Mouse (Mus musculus) inflammation-experienced regulatory T-cells, adult 6 months (primary cell): ENCODE results near the gene Cavin2. TPM values are rescaled to one million over a fixed set of nuclear protein-coding genes. Genes with fewer than 3 reads are reported as not detected.

Source experiments
- ATAC-seq: one replicate; pipeline ENCODE4 v1.8.0; 2017
- polyA plus RNA-seq, 3 experiments: library from polyadenylated mRNA; unstranded; fragments of 100-300 nt; shearing (Covaris generic); gene quantifications; one replicate each; pipeline ENCODE4 v1.2.1; 2017

Cavin2 gene
- not detected for polyA plus RNA-seq

- no peak for ATAC-seq
Measured at GRCm38 (mm10) chr1:51288755-51289619, at the start of gene Cavin2. Gene Cavin2, plus strand, starts transcription at chr1:51289126.

DNA sequence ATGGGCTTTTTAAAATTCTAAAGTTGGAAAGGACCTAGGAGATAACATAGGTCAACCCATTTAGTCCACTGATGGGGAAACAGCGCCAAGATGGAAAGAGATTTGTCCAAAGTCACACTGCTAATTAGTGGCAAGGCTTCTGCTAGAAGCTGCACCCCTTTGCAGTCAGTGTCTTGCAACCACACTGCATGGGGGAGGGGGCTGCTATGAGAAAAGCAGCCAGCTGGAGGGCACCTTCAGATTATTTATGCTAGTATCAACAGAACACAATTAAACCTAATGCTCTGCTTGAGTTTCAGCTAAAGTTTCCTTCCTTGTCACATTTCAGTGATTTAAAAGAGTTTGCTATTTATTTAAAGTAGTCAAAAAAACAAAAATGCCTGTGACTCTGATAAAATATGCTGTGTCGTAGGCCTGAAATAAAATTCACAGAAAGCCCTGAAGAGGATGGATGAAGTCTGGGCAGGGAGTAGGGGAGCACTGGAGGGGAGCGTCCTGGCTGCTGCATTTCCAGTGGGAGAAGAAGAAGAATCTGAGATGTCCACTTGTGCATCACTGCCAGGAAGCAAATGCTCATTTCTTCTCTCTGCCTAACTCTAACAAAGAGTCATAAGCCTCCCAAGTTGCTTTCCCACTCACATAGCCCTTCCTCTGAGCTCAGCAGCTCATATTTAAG, 47.5 kb upstream of the Cavin2 start:
- no peak for ATAC-seq

DNA sequence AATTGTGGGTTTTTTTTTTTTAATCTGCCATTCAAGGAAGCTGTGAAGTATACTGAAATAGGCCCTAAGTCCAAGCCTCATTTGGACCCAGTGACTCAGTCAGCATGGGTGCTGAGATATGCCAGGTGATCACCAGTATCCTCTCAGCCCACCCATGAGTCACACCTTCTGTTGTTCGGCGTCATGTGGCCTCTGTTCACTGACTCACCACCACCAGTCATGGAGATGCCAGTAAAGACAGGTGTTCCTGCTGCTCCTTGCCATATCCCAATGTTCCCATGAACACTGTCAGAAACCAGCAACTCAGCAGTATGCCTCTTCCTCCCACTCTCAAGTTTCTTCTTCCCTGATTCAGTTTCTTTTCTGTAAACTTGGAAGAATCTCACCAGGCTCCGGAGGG, 45.6 kb upstream of the Cavin2 start:
- ATAC-seq, result no peak

- no peak for ATAC-seq
Measured at GRCm38 (mm10) chr1:51243869-51244268, 45.1 kb upstream of the Cavin2 start.

- ATAC-seq, result no peak
Measured at GRCm38 (mm10) chr1:51245381-51245780, 43.5 kb upstream of the Cavin2 start.

DNA sequence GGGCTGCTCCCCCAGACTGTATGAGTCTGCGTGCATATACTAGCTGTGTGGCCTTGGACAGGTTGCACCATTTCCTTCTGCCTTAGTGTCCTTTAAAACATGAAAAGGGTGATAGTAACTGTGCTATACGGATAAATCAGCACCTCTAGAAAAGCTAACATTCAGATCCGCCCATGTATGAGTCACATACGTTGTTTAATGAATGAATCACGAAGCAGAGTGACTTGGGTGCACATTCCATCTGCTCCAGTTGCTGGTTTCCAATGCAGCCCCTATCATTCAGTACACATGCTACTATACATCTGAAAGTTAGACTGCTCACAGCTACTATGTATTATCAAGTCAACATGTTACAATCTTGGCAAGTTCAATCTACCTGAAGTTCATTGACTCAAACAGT, 38.6 kb upstream of the Cavin2 start:
- no peak for ATAC-seq

GRCm38 (mm10) chr1:51265118-51265800, 23.7 kb upstream of the Cavin2 start:
- ATAC-seq, result no peak

GRCm38 (mm10) chr1:51265926-51266325, 23.0 kb upstream of the Cavin2 start:
- ATAC-seq, result no peak

DNA sequence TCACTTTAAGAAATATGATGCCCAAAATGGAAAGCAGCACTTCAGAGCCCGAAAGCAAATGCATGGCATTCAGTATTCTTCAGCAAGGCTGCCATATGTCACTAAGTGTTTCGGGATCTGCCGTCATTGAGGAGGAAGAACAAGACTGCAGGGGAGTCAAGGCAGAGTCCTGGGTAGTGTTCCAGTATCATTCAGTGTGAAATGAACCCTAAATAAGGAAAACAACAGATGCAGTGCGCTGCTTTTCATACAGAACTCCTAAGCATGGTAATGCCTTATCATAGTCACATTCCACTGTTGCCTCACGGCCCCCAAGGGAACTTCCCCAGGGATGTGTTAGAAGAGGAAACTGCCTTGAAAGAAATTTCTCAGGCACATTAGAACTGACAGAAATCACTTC, 21.8 kb upstream of the Cavin2 start:
- no peak for ATAC-seq

- ATAC-seq, result no peak
Measured at GRCm38 (mm10) chr1:51268225-51268624, 20.7 kb upstream of the Cavin2 start.

GRCm38 (mm10) chr1:51270196-51270935, 18.6 kb upstream of the Cavin2 start:
- no peak for ATAC-seq

DNA sequence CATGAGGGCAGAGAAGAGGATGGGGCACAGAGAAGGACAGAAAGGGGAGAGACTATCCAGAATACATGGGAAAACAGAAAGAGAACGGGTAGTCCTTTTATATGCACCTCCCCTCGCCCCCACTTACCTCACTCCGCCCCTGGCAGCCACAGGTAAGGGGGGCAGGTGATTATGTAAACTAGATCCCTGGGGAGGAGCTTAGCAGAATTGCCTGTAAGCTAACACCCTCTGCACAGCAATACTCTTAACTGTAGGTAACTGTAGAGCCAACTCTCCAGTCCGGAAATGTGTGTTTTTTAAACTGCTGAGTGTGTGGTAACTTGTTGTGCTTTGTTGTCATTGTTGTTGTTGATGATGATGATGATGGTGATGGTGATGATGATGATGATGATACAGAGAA, 17.1 kb upstream of the Cavin2 start:
- ATAC-seq, result no peak

DNA sequence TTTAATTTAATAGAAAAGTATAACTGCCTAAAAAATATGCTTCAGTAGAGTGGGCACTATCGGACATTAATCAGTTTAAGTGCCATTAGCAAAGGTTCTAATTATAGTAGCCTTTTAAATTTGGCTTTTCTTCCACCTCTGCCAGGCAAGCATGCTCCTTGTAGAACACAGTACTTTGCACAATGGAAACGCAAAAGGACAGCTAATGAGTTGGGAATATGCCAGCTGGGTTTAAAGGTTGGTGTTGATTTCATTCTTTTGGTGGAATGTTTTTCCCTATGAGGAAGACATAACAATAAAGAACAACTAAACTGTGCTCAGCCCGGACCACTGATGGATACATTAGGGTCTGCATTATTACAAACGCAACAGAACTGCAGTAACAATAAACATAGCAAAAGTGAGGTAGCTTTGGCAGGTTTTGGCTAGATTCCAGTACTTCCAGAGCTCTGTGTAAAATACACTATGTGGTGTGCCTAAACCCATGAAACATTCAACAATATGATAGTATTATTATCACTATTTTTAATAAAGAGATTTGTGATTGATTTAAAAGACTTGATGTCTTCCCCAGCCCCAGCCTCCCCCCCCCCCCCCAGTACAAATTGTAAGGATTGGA, 16.2 kb upstream of the Cavin2 start:
- no peak for ATAC-seq

DNA sequence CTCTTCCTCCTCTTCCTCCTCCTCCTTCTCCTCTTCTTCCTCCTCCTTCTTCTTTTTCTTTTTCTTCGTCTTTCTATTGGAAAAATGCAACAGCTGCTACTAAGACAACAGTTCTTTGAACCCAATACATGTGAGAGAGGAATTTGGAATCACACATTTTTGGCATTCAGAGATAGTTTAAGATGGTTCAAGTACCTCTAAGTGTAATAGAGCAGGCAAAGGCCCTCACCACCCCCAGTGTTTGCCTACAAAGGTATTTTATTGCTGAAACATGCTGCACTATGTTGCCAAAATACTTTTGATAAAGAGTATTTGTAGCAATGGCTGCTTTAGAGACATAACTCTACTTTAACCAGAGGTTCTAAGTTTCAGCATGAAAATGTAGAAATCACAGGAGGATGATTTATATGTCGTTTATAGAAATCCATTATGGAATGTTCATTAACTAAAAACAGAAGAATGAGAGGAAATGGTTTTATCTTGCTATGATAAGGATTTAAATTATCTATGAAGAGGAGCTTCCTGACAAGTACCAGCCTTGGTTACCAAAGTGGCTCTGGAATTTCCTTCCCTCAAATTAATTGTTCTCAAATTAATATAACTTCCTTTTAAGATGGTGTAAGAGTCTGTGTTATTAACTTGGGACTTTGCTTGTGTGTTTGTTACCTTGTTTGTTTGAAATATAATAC, 10.9 kb upstream of the Cavin2 start:
- no peak for ATAC-seq

DNA sequence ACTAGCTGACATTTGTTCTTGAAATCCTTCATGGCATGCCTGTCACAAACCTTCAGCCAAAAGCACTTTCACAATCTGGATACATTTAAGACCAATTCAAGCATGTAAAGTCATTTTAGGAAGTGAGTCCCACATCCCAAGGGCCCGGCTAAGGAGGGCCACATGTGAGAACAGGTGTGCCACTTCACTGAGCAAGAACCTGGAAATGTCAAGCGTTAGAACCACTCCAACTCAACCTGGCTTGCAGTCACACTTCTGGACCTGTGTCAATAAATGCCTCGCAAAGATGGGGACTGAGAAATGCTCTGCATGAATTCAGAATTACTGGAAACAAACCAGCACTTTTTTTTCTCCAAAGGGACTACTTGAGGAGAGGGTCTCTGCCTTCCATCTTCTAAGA, 725 bp upstream of the Cavin2 start:
- no peak for ATAC-seq

DNA sequence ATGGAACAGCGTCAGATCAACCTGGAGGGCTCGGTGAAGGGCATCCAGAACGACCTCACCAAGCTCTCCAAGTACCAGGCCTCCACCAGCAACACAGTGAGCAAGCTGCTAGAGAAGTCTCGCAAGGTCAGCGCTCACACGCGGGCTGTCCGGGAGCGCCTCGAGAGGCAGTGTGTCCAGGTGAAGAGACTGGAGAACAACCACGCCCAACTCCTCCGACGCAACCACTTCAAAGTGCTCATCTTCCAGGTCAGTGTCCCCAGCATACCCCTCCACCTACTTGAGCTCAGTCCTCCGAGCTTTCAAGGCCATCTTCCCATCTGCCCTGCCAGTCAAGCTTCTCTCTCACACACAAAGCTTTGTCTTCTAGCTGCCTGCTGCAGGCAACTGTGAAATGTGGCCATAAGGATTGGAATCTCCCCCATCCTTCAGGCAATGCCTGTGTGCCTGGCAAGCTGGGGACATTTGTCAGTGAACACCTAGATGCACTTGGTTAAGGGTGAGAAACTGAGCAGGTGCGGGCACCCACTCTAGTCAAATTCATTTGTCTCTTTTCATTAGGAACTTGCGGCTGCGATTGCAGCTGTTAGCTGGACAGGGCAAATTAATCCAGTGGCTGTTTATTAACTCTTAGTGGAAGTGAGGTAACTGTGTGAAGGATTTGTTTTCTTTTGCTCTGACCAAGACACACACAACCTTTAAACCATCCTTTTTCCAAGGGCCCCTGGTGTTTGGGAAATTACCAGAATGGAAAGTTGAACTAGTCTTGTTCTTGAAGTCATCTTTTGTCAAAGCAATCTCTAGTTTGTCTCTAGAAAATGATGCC, 907 bp downstream of the Cavin2 start:
- no peak for ATAC-seq

- ATAC-seq, result no peak
Measured at GRCm38 (mm10) chr1:51290634-51291033, 1.7 kb downstream of the Cavin2 start.

DNA sequence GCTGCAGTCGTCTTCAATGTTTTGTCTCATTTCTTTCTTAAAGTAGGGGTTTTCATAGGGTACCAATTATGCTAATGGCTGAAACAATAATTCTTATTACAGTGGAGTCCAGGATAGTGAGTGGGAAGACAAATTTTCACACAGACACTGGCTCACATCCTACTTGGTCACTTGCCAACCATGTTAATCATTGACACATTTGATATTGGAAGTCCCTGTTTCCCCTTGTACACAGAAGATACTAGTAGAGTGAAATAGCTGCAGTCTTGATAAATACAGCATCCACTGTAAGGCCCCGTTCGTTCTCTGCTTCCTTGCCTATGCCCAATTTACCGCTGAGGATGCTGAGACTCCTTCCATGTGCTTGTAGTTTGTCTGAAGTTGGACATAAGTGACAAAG, 3.4 kb downstream of the Cavin2 start:
- no peak for ATAC-seq

GRCm38 (mm10) chr1:51300295-51300930, 11.5 kb downstream of the Cavin2 start:
- no peak for ATAC-seq

- no peak for ATAC-seq
Measured at GRCm38 (mm10) chr1:51307056-51307455, 18.1 kb downstream of the Cavin2 start.
